Mouse (Mus musculus): Measurements from ENCODE around the gene C1qc. TPM values are rescaled to one million over a fixed set of nuclear protein-coding genes. Genes with fewer than 3 reads are reported as not detected.

Gene C1qc
- polyA plus RNA-seq, 1 experiment from 2014 or later: 17.9 TPM

GRCm38 (mm10) chr4:136898637-136899036, 5.8 kb upstream of the C1qc start, which contains the start of gene C1qa:
Gene C1qa (minus strand): TSS chr4:136898803.
- no peak within 1 kb of the TSS for H3K27ac ChIP-seq (ENCODE audit: low read length)
- H3K27me3 ChIP-seq (ENCODE audit: insufficient read depth, low read length): peaks cover 28% of the 10 kb centered on the region
- H3K4me1 ChIP-seq (ENCODE audit: insufficient read depth, low read length): 0 out of 2 replicates have a peak, but pooled peaks cover 5% of the 10 kb centered on the region
- ATAC-seq (ENCODE audit: low FRiP score, low TSS enrichment): no peak
- no peaks in the 10 kb centered on the region for H3K9me3 ChIP-seq (ENCODE audit: low read length)
- H3K4me3 ChIP-seq (ENCODE audit: low read length): no peak within 1 kb of the TSS
- no peak within 1 kb of the TSS for H3K9ac ChIP-seq (replicated peaks; ENCODE audit: low read length)
- no peak within 1 kb of the TSS for H3K4me2 ChIP-seq (replicated peaks; ENCODE audit: low read depth, low read length)
- H3K36me3 ChIP-seq (ENCODE audit: insufficient read depth, low read length): no peaks in the 10 kb centered on the region
- 70% methylated on average over 9 of the region's 9 CpGs for WGBS

- H3K27ac ChIP-seq (ENCODE audit: low read length): no peak overlapping the region
- no peak overlapping the region for H3K4me3 ChIP-seq (ENCODE audit: low read length)
- H3K9ac ChIP-seq (replicated peaks; ENCODE audit: low read length): no peak overlapping the region
- H3K36me3 ChIP-seq (ENCODE audit: insufficient read depth, low read length): no peaks in the 10 kb centered on the region
- H3K27me3 ChIP-seq (ENCODE audit: insufficient read depth, low read length): peaks cover 28% of the 10 kb centered on the region
- H3K4me2 ChIP-seq (replicated peaks; ENCODE audit: low read depth, low read length): no peak overlapping the region
- 0 out of 2 replicates have a peak, but pooled peaks cover 5% of the 10 kb centered on the region for H3K4me1 ChIP-seq (ENCODE audit: insufficient read depth, low read length)
- no peaks in the 10 kb centered on the region for H3K9me3 ChIP-seq (ENCODE audit: low read length)
- no peak for ATAC-seq (ENCODE audit: low FRiP score, low TSS enrichment)
- 38% methylated on average over 9 of the region's 9 CpGs for WGBS
Observed at GRCm38 (mm10) chr4:136898084-136898598, 5.3 kb upstream of the C1qc start.

GRCm38 (mm10) chr4:136896461-136896860, 3.6 kb upstream of the C1qc start:
- H3K9ac ChIP-seq (replicated peaks; ENCODE audit: low read length): no peak overlapping the region
- H3K27me3 ChIP-seq (ENCODE audit: insufficient read depth, low read length): peaks cover 28% of the 10 kb centered on the region
- no peak overlapping the region for H3K27ac ChIP-seq (ENCODE audit: low read length)
- no peaks in the 10 kb centered on the region for H3K9me3 ChIP-seq (ENCODE audit: low read length)
- no peaks in the 10 kb centered on the region for H3K36me3 ChIP-seq (ENCODE audit: insufficient read depth, low read length)
- H3K4me2 ChIP-seq (replicated peaks; ENCODE audit: low read depth, low read length): no peak overlapping the region
- no peak for ATAC-seq (ENCODE audit: low FRiP score, low TSS enrichment)
- H3K4me1 ChIP-seq (ENCODE audit: insufficient read depth, low read length): 0 out of 2 replicates have a peak, but pooled peaks cover 5% of the 10 kb centered on the region
- H3K4me3 ChIP-seq (ENCODE audit: low read length): no peak overlapping the region
- 32% methylated on average over 10 of the region's 10 CpGs for WGBS

- no peak overlapping the region for H3K4me2 ChIP-seq (replicated peaks; ENCODE audit: low read depth, low read length)
- 0 out of 2 replicates have a peak, but pooled peaks cover 5% of the 10 kb centered on the region for H3K4me1 ChIP-seq (ENCODE audit: insufficient read depth, low read length)
- ATAC-seq (ENCODE audit: low FRiP score, low TSS enrichment): no peak
- no peak overlapping the region for H3K9ac ChIP-seq (replicated peaks; ENCODE audit: low read length)
- peaks cover 31% of the 10 kb centered on the region for H3K27me3 ChIP-seq (ENCODE audit: insufficient read depth, low read length)
- no peaks in the 10 kb centered on the region for H3K9me3 ChIP-seq (ENCODE audit: low read length)
- 2% methylated on average over 15 of the region's 15 CpGs for WGBS
- H3K36me3 ChIP-seq (ENCODE audit: insufficient read depth, low read length): no peaks in the 10 kb centered on the region
- no peak overlapping the region for H3K27ac ChIP-seq (ENCODE audit: low read length)
- H3K4me3 ChIP-seq (ENCODE audit: low read length): no peak overlapping the region
Observed at GRCm38 (mm10) chr4:136895861-136896260, 3.0 kb upstream of the C1qc start.

GRCm38 (mm10) chr4:136894821-136895220, 2.0 kb upstream of the C1qc start:
- Histone ChIP-seq H3K27me3 (ENCODE audit: insufficient read depth, low read length) (peaks cover 31% of the 10 kb centered on the region), H3K36me3 (ENCODE audit: insufficient read depth, low read length) (no peaks in the 10 kb centered on the region), H3K9ac (replicated peaks; ENCODE audit: low read length) (no peak overlapping the region), H3K4me1 (ENCODE audit: insufficient read depth, low read length) (0 out of 2 replicates have a peak, but pooled peaks cover 5% of the 10 kb centered on the region), H3K4me3 (ENCODE audit: low read length) (no peak overlapping the region), H3K9me3 (ENCODE audit: low read length) (no peaks in the 10 kb centered on the region), H3K27ac (ENCODE audit: low read length) (no peak overlapping the region), H3K4me2 (replicated peaks; ENCODE audit: low read depth, low read length) (no peak overlapping the region)
- 75% methylated on average over 4 of the region's 4 CpGs for WGBS
- ATAC-seq (ENCODE audit: low FRiP score, low TSS enrichment): no peak

- ATAC-seq (ENCODE audit: low FRiP score, low TSS enrichment): 0 out of 2 replicates have a peak, but pooled peaks have one; percentile 55
- Histone ChIP-seq H3K4me3 (ENCODE audit: low read length) (no peak overlapping the region), H3K4me2 (replicated peaks; ENCODE audit: low read depth, low read length) (no peak overlapping the region), H3K4me1 (ENCODE audit: insufficient read depth, low read length) (0 out of 2 replicates have a peak, but pooled peaks cover 5% of the 10 kb centered on the region), H3K9me3 (ENCODE audit: low read length) (no peaks in the 10 kb centered on the region), H3K27me3 (ENCODE audit: insufficient read depth, low read length) (peaks cover 31% of the 10 kb centered on the region), H3K36me3 (ENCODE audit: insufficient read depth, low read length) (no peaks in the 10 kb centered on the region), H3K27ac (ENCODE audit: low read length) (no peak overlapping the region), H3K9ac (replicated peaks; ENCODE audit: low read length) (no peak overlapping the region)
- 4% methylated on average over 9 of the region's 9 CpGs for WGBS
Observed at GRCm38 (mm10) chr4:136893691-136894543, 1.1 kb upstream of the C1qc start.

- 63% methylated on average over 7 of the region's 7 CpGs for WGBS
- peaks cover 31% of the 10 kb centered on the region for H3K27me3 ChIP-seq (ENCODE audit: insufficient read depth, low read length)
- 0 out of 2 replicates have a peak, but pooled peaks cover 5% of the 10 kb centered on the region for H3K4me1 ChIP-seq (ENCODE audit: insufficient read depth, low read length)
- no peak overlapping the region for H3K9ac ChIP-seq (replicated peaks; ENCODE audit: low read length)
- no peaks in the 10 kb centered on the region for H3K9me3 ChIP-seq (ENCODE audit: low read length)
- H3K4me3 ChIP-seq (ENCODE audit: low read length): no peak overlapping the region
- no peak overlapping the region for H3K4me2 ChIP-seq (replicated peaks; ENCODE audit: low read depth, low read length)
- H3K36me3 ChIP-seq (ENCODE audit: insufficient read depth, low read length): no peaks in the 10 kb centered on the region
- ATAC-seq (ENCODE audit: low FRiP score, low TSS enrichment): no peak
- H3K27ac ChIP-seq (ENCODE audit: low read length): no peak overlapping the region
Observed at GRCm38 (mm10) chr4:136892371-136892770, 494 bp downstream of the C1qc start.

- Histone ChIP-seq H3K27ac (ENCODE audit: low read length) (no peak overlapping the region), H3K4me2 (replicated peaks; ENCODE audit: low read depth, low read length) (no peak overlapping the region), H3K4me3 (ENCODE audit: low read length) (no peak overlapping the region), H3K27me3 (ENCODE audit: insufficient read depth, low read length) (peaks cover 19% of the 10 kb centered on the region), H3K36me3 (ENCODE audit: insufficient read depth, low read length) (no peaks in the 10 kb centered on the region), H3K9me3 (ENCODE audit: low read length) (no peaks in the 10 kb centered on the region), H3K4me1 (ENCODE audit: insufficient read depth, low read length) (0 out of 2 replicates have a peak, but pooled peaks cover 4% of the 10 kb centered on the region), H3K9ac (replicated peaks; ENCODE audit: low read length) (no peak overlapping the region)
- ATAC-seq (ENCODE audit: low FRiP score, low TSS enrichment): no peak
- WGBS: 85% methylated on average over 4 of the region's 4 CpGs
Observed at GRCm38 (mm10) chr4:136891115-136891514, 1.8 kb downstream of the C1qc start.

- H3K4me2 ChIP-seq (replicated peaks; ENCODE audit: low read depth, low read length): no peak overlapping the region
- no peak overlapping the region for H3K27ac ChIP-seq (ENCODE audit: low read length)
- H3K9ac ChIP-seq (replicated peaks; ENCODE audit: low read length): no peak overlapping the region
- no peaks in the 10 kb centered on the region for H3K4me1 ChIP-seq (ENCODE audit: insufficient read depth, low read length)
- peaks cover 10% of the 10 kb centered on the region for H3K27me3 ChIP-seq (ENCODE audit: insufficient read depth, low read length)
- no peak for ATAC-seq (ENCODE audit: low FRiP score, low TSS enrichment)
- no peaks in the 10 kb centered on the region for H3K36me3 ChIP-seq (ENCODE audit: insufficient read depth, low read length)
- no peak overlapping the region for H3K4me3 ChIP-seq (ENCODE audit: low read length)
- no peaks in the 10 kb centered on the region for H3K9me3 ChIP-seq (ENCODE audit: low read length)
- 79% methylated on average over 15 of the region's 15 CpGs for WGBS
Observed at GRCm38 (mm10) chr4:136889981-136890380, 2.9 kb downstream of the C1qc start.

GRCm38 (mm10) chr4:136887714-136888113, 5.2 kb downstream of the C1qc start:
- 0 out of 2 replicates have a peak, but pooled peaks cover 4% of the 10 kb centered on the region for H3K27me3 ChIP-seq (ENCODE audit: insufficient read depth, low read length)
- H3K9me3 ChIP-seq (ENCODE audit: low read length): no peaks in the 10 kb centered on the region
- no peaks in the 10 kb centered on the region for H3K36me3 ChIP-seq (ENCODE audit: insufficient read depth, low read length)
- no peak overlapping the region for H3K4me2 ChIP-seq (replicated peaks; ENCODE audit: low read depth, low read length)
- no peak for ATAC-seq (ENCODE audit: low FRiP score, low TSS enrichment)
- no peak overlapping the region for H3K27ac ChIP-seq (ENCODE audit: low read length)
- H3K9ac ChIP-seq (replicated peaks; ENCODE audit: low read length): no peak overlapping the region
- no peaks in the 10 kb centered on the region for H3K4me1 ChIP-seq (ENCODE audit: insufficient read depth, low read length)
- 60% methylated on average over 5 of the region's 5 CpGs for WGBS
- no peak overlapping the region for H3K4me3 ChIP-seq (ENCODE audit: low read length)

Measured in kidney, embryonic 16.5 days (tissue).